Mouse (Mus musculus): ENCODE data around the gene Adipoq. TPM values are rescaled to one million over a fixed set of nuclear protein-coding genes. Genes with fewer than 3 reads are reported as not detected.

Gene Adipoq
- polyA plus RNA-seq, 1 experiment from 2014 or later = 0.42 TPM

- Histone ChIP-seq H3K27me3 (replicated peaks) (no peaks in the 10 kb centered on the region), H3K4me1 (no peaks in the 10 kb centered on the region), H3K9me3 (replicated peaks) (no peaks in the 10 kb centered on the region), H3K4me2 (no peak overlapping the region), H3K4me3 (replicated peaks) (no peak overlapping the region), H3K36me3 (no peaks in the 10 kb centered on the region), H3K27ac (replicated peaks) (no peak overlapping the region), H3K9ac (replicated peaks) (no peak overlapping the region)
- WGBS = 90% methylated on average over 1 of the region's 1 CpGs
- ATAC-seq (ENCODE audit: low FRiP score) = no peak
Measured at GRCm38 (mm10) chr16:23189612-23190011, 43.3 kb downstream of the Adipoq start.

DNA sequence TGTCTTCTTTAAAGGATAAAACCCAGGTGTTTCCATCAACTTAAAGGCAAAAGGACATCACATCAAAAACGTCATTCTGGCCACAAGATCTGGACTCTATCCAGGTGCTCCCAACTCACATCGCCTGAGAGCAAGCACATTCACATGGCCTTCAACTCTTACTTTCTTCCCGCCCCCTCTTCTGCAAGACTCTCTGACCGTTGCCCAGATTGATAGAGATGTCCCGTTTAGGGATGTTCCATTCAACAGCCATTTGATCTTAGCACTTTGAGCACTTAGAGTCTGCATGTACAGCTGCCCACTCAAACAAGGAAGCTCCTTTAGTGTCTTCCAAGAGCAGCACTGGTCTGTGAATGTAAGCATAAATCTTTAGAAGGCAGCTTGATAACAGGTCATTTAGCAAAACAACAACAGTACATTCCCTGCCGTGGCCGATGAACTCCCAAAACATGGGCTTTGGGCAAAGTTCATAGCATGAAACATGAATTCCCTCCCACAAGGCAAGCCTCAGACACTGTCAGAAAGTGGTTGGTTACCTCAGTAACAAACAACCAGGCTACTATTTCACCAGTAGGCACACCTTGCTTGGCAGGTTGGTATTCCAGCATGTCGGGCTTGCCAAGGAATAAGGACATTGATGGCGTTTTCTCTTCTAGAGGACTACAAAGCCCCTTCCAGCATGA is 45.4 kb downstream of the Adipoq start:
- Histone ChIP-seq H3K4me2 (no peak overlapping the region), H3K9ac (replicated peaks) (no peak overlapping the region), H3K27ac (replicated peaks) (no peak overlapping the region), H3K4me1 (no peaks in the 10 kb centered on the region), H3K36me3 (no peaks in the 10 kb centered on the region), H3K27me3 (replicated peaks) (no peaks in the 10 kb centered on the region), H3K4me3 (replicated peaks) (no peak overlapping the region), H3K9me3 (replicated peaks) (no peaks in the 10 kb centered on the region)
- 81% methylated on average over 9 of the region's 9 CpGs for WGBS
- no peak for ATAC-seq (ENCODE audit: low FRiP score)

- WGBS = 91% methylated on average over 7 of the region's 7 CpGs
- no peak overlapping the region for H3K4me2 ChIP-seq
- H3K4me1 ChIP-seq = no peaks in the 10 kb centered on the region
- no peak overlapping the region for H3K27ac ChIP-seq (replicated peaks)
- H3K9ac ChIP-seq (replicated peaks) = no peak overlapping the region
- H3K4me3 ChIP-seq (replicated peaks) = no peak overlapping the region
- no peaks in the 10 kb centered on the region for H3K36me3 ChIP-seq
- H3K27me3 ChIP-seq (replicated peaks) = no peaks in the 10 kb centered on the region
- no peak for ATAC-seq (ENCODE audit: low FRiP score)
- no peaks in the 10 kb centered on the region for H3K9me3 ChIP-seq (replicated peaks)
Measured at GRCm38 (mm10) chr16:23195618-23196017, 49.3 kb downstream of the Adipoq start.

DNA sequence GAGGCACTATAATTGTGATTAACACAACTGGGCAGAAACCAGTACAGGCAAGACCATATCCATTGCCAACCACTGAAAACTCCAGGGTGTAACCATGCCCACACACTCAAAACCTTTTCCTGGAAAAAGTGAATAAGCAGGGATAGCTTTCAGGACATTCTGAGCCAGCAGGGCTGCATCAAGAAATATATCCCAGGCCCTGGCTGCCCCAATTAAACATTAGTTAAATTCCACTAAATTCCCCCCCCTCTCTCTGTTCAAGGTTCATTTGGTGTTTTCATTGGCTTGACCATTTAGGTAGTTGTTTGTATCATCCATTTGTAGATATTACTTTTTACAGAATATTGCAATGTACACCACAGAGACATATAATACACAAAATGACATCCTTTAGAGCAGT is 50.0 kb downstream of the Adipoq start:
- H3K27me3 ChIP-seq (replicated peaks) = no peaks in the 10 kb centered on the region
- no peaks in the 10 kb centered on the region for H3K9me3 ChIP-seq (replicated peaks)
- H3K4me3 ChIP-seq (replicated peaks) = no peak overlapping the region
- H3K4me1 ChIP-seq = no peaks in the 10 kb centered on the region
- no peaks in the 10 kb centered on the region for H3K36me3 ChIP-seq
- H3K27ac ChIP-seq (replicated peaks) = no peak overlapping the region
- H3K9ac ChIP-seq (replicated peaks) = no peak overlapping the region
- H3K4me2 ChIP-seq = no peak overlapping the region
- no peak for ATAC-seq (ENCODE audit: low FRiP score)

DNA sequence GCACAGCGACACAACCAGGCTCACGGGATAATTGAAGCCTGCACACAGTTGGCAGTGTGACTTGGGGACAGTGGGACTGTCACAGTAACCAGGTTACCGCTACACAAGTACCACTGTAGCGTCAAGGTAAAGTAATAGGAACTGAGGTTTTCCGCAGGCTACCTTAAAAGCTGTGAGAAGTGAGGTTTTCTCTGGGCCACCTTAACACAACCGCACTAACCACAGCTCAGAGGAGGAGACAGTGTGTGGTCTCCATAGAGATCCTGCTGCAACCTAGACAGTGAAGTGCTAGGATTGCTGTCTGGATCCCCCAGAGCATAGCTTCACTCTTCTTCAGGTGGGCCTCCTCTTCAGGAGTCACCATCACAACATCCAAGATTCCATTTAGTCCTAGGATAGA is 50.5 kb downstream of the Adipoq start:
- Histone ChIP-seq H3K4me2 (no peak overlapping the region), H3K9ac (replicated peaks) (no peak overlapping the region), H3K4me3 (replicated peaks) (no peak overlapping the region), H3K9me3 (replicated peaks) (no peaks in the 10 kb centered on the region), H3K27ac (replicated peaks) (no peak overlapping the region), H3K36me3 (no peaks in the 10 kb centered on the region), H3K4me1 (no peaks in the 10 kb centered on the region), H3K27me3 (replicated peaks) (no peaks in the 10 kb centered on the region)
- ATAC-seq (ENCODE audit: low FRiP score) = no peak
- 89% methylated on average over 6 of the region's 6 CpGs for WGBS

- ATAC-seq (ENCODE audit: low FRiP score) = no peak
Measured at GRCm38 (mm10) chr16:23201498-23201897, 55.2 kb downstream of the Adipoq start.

More at GRCm38 (mm10) chr16:23201498-23201897, 55.2 kb downstream of the Adipoq start:
- Histone ChIP-seq H3K9me3 (replicated peaks) (no peaks in the 10 kb centered on the region), H3K4me1 (no peaks in the 10 kb centered on the region), H3K4me2 (no peak overlapping the region), H3K4me3 (replicated peaks) (no peak overlapping the region), H3K36me3 (no peaks in the 10 kb centered on the region), H3K9ac (replicated peaks) (no peak overlapping the region), H3K27ac (replicated peaks) (no peak overlapping the region), H3K27me3 (replicated peaks) (no peaks in the 10 kb centered on the region)

Small RNA genes lying within 50 kb of the gene (microRNA-seq; reads per million reads assigned to microRNA genes)
- gene Gm49346 = not detected

Other genes with a start within 250 kb of the Adipoq start
- not detected in 2 replicates for gene Fetub, start 228.2 kb upstream of the Adipoq start, polyA plus RNA-seq (2015; fragmentation: Nextera tagmentation; extraction: Ambion mirVana)
- gene Hrg, start 195.5 kb upstream of the Adipoq start, polyA plus RNA-seq (2015; fragmentation: Nextera tagmentation; extraction: Ambion mirVana) = 0.10 and 0.14 TPM in 2 replicates
- gene Kng2, start 117.1 kb upstream of the Adipoq start, polyA plus RNA-seq (2015; fragmentation: Nextera tagmentation; extraction: Ambion mirVana) = 0.46 and 0.55 TPM in 2 replicates
- gene Kng1, start 88.7 kb upstream of the Adipoq start, polyA plus RNA-seq (2015; fragmentation: Nextera tagmentation; extraction: Ambion mirVana) = 0.47 and 0.49 TPM in 2 replicates
- gene Eif4a2, start 39.1 kb upstream of the Adipoq start, polyA plus RNA-seq (2015; fragmentation: Nextera tagmentation; extraction: Ambion mirVana) = 347 and 374 TPM in 2 replicates
- 35.3 and 56.6 TPM in 2 replicates for gene Rfc4, start 18.8 kb upstream of the Adipoq start, polyA plus RNA-seq (2015; fragmentation: Nextera tagmentation; extraction: Ambion mirVana)
- 19.3 and 21.1 TPM in 2 replicates for gene St6gal1, start 78.2 kb downstream of the Adipoq start, polyA plus RNA-seq (2015; fragmentation: Nextera tagmentation; extraction: Ambion mirVana)

Data from neural tube, embryonic 15.5 days (tissue).